Mouse (Mus musculus): ENCODE data around the gene Cog2.

Gene Cog2

DNA sequence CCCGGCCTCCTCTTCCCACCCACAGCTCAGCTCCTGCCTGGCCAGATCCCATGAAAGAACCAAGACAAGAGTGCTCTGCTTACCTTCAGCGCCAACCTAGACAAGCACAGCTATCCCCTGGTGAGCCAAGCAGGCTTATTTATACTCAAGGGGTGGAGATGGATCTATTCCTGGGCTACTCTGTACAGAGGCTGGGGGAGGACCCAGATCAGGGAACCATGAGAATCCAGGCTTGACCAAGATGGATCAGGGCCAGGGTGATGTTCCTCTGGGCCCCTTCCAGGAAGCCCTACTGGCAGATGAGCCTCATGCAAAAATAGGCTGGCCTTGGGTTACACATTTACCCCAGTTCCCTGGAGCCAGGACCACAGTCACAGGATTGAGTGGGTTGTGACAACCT, 49.0 kb downstream of the Cog2 start, which contains the start of gene Agt:
Gene Agt (minus strand): TSS at position 114 of the 400 bp plus-strand sequence.
- DNase-seq (ENCODE audit: low read depth, low spot score): no peak

DNA sequence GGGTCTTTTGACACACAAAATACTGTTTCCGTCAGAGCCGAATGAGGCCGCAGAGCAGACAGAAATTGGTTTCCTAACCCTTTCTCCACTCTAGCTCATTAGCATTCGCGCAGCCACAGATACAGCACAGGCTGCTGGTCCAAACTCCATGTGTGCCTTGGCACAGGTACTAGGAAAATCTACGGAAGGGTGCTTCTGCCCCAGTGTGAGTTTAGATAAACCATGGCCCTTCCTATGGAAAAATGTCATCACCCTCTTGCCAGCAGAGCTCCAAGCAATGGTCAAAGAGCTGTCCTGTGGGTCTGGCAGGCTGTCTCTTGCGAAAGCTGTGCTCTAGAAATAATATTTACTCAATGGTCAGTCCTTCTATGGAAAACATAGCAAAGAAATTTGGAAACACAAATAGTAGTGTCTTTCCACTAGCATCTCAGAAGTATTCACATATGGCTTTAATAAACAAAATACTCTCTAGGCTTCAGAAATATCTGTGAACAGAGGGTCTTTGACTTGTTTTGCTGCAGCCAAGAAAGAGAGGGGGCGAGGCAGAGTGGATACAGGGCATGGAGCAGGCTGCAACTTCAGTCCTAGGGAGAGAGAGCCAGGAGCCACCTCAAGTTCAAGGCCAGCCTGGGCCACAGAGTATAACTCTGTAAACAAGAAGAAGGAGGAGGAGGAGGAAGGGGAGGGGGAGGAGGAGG, 51.3 kb downstream of the Cog2 start:
- DNase-seq (ENCODE audit: low read depth, low spot score): no peak

DNA sequence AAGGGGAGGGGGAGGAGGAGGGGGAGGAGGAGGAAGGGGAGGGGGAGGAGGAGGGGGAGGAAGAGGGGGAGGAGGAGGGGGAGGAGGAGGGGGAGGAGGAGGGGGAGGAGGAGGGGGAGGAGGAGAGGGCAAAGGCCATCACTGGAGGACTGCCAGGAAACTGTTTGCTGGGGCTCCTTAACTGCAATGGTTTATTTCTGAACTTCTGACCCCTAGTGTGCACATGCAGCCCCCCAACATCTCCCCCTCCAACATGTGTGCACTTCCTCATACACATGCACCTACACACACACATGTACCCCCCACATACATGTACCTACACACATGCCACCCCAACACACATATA, 51.8 kb downstream of the Cog2 start:
- DNase-seq (ENCODE audit: low read depth, low spot score): no peak

DNA sequence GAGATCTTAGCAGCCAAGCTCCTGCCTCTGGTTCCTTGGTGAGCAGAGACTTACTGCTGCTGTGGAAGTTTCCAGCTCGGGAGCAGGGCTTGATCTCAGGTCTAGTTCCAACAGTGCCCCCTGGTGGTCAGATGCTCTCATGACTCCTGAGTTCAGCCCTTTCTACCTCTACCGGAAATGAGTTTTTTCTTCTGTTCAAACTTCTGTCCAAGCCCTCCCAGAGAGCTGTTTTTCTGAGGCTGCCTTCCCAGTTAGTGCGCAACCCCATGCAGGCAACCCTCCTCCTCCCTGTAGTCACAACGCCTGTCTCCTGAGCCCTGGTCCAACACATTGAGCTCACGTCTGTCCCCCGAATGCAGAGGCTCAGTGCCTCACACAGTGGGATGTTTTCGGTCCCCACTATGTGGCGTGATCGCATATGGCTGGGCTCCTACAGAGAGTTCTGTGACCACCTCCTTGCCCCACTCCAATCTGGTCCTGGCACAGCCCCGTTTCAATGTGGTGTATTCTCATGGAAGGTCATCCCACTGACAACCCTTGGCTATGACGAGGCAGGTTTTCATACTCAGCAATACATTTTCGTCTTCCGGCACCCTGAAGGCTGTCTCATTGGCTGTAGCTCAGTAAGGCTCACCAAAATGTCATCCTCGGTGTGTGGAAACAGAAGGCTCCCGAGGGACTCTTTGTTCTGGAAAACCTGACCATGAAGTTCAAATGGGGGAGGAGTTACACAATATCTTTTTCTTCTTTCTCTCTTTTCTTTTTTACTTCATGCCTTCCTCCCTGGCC, 53.2 kb downstream of the Cog2 start:
- peak; percentile 74 for DNase-seq (ENCODE audit: low read depth, low spot score)

DNA sequence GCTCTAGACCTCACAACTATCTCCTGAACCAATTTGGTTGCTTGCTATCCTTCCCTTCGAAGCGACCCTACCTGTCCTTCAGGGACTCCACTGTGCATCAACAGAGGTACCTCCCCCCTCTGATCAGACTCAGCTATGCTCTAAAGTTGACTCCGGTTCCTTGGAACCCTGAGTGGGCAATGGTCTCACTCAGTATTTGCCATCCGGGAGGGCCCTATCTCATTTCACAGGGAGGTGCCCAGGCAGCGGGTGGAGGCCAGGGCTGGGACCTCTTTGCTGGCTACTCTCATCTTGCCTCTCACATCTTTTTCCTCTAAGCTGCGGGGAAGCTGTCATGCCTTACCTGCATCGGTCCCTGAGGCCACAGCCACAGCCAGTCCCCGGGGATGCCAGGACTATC, 55.2 kb downstream of the Cog2 start, which contains the start of gene Capn9:
Gene Capn9 (plus strand): TSS at position 301 of the 400 bp plus-strand sequence.
- DNase-seq (ENCODE audit: low read depth, low spot score): no peak

DNA sequence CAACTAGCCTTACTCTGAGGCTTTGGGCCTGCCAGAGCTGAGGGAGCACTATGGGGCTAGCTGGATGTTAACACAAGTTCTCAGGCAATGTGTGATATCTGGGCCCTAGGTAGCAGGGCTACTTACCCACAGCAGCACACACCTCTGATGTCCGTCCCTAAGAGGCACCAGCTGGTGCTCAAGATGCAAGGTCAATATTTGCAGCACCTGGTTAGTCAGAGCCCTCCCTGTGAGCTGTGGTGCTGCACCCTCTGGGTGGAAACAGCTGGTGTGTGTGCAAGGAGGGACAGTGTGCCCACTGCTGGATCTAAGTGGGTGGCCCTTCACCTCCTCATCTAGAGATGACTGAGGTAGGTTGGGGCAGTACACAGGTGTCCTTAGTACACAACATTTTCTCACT, 56.2 kb downstream of the Cog2 start:
- DNase-seq (ENCODE audit: low read depth, low spot score): no peak

DNA sequence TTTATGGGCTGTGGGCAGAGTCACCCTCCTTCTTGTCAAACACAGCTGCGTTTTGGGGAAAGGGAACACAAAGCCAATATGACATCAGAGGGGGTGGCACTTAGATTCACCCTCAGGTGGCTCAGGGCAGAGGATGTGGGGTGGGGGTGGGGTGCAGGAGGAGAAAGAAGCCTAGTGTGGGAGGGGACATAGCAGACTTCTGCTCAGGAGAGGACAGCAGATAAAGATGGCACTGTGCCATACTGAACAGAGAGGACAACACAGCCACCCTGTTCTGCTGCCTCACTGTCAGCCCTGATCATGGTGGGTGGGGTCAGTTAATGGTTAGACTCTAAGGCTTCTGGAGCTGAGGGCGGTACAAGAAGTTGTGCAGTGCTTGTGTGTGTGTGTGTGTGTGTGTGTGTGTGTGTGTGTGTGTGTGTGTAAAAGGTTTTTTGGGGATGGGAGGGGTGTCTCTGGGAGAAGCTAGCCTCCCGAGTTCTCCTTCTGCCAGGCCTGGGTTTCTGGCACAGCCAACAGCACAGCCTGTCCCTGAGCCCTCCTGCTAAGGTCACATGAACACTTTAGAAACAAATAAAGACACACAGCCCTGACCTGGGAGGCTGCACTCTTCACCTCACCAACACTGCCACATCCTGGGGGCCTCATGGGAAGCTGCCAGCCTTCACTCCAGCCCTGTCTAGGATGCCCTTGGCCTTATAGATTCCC, 65.3 kb downstream of the Cog2 start:
- peak; percentile 10 for DNase-seq (ENCODE audit: low read depth, low spot score)

DNA sequence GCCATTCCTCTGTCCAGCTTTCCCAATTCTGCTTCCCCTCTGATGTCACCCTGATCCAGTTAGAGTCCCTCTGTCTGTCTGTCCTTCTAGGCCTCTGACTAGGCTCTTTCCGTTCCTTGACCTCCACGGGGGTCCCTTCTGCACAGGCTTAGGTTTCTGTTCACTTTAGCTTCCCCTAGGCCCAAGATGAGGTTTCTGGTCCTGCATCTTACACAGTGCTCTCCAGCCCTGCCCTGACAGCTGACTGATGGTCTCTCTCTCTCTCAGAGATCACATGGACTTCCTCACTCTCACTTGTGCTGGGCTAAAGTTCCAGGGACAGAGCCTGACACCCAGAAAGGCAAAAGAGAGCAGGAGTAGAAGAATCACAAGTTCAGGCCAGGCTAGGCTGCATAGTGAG, 66.0 kb downstream of the Cog2 start:
- no peak for DNase-seq (ENCODE audit: low read depth, low spot score)

DNA sequence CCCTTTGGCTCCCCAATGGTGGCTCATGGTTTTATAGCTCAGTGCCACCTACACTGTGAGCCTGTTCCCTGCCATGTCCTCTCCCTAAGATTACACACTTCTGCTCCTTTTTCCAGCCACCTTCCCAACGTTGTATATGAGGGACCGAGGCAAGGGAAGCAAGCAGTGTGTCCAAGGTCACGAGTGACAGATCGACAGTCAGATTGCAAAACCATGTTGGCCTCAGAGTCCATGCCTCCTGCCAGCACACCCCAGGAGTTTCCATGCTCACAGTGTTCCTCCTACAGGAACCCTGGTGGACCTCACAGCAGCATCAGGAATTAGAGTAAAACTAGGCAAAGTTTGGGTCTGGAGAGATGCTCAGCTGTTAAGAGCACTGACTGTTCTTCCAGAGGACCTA, 68.8 kb downstream of the Cog2 start:
- no peak for DNase-seq (ENCODE audit: low read depth, low spot score)
